Mouse (Mus musculus) small intestine, adult 2 months (tissue): ENCODE results near the gene Ccnk. TPM values are rescaled to one million over a fixed set of nuclear protein-coding genes. Genes with fewer than 3 reads are reported as not detected.

ENCODE experiments used
- H3K27ac ChIP-seq: fragments of 200-500 bp; 2 replicates; pipeline ENCODE4 v1.5.1; 2012; ENCODE audit warnings: low read depth, low read length, control low read depth, inconsistent platforms; ENCODE audit not compliant: insufficient read depth
- H3K27me3 ChIP-seq: fragments of 200-500 bp; 2 replicates; pipeline ENCODE4 v1.6.1; 2012; ENCODE audit warnings: mild to moderate bottlenecking, moderate library complexity, low read length, inconsistent platforms; ENCODE audit not compliant: control insufficient read depth, insufficient read depth
- H3K36me3 ChIP-seq: fragments of 200-500 bp; 2 replicates; pipeline ENCODE4 v1.6.1; 2012; ENCODE audit warnings: mild to moderate bottlenecking, low read length, control low read depth, inconsistent platforms; ENCODE audit not compliant: control insufficient read depth, insufficient read depth
- H3K4me1 ChIP-seq: fragments of 200-500 bp; 2 replicates; pipeline ENCODE4 v1.6.1; 2012; ENCODE audit warnings: low read length, inconsistent platforms, mixed read lengths; ENCODE audit not compliant: control insufficient read depth, insufficient read depth, insufficient read length
- H3K4me3 ChIP-seq: fragments of 200-500 bp; 2 replicates; pipeline ENCODE4 v1.5.1; 2012; ENCODE audit warnings: low read depth, mild to moderate bottlenecking, control low read depth, inconsistent platforms, low read length, moderate library complexity
- CTCF ChIP-seq: fragments of 200-500 bp; IDR thresholded peaks from 2 replicates; pipeline ENCODE4 v1.5.1; 2012; ENCODE audit warnings: low read depth, mild to moderate bottlenecking, control low read depth, inconsistent platforms, low read length, moderate library complexity, mixed read lengths; ENCODE audit not compliant: insufficient replicate concordance, insufficient read length; ENCODE audit errors: extremely low read depth
- POLR2A ChIP-seq: fragments of 200-500 bp; IDR thresholded peaks from 2 replicates; pipeline ENCODE4 v1.6.1; 2012; ENCODE audit warnings: low read depth, mild to moderate bottlenecking, control low read depth, inconsistent platforms, low read length, moderate library complexity
- WGBS: fragments of 180-500 bp; shearing (Covaris S2); methylation state at CpG from one replicate; pipeline ENCODE4 v1.1.7; 2018; 5-methylcytosine and 5-hydroxymethylcytosine counted together
- polyA plus RNA-seq: library from polyadenylated mRNA; depleted of rRNA; stranded (reverse); fragments of >200 nt; gene quantifications from 2 replicates; pipeline ENCODE4 v1.2.3, GENCODE M21; 2012

The Ccnk gene
- polyA plus RNA-seq, 1 experiment, result 11.4 TPM

GRCm38 (mm10) chr12:108223357-108223756, 44.0 kb downstream of the Ccnk start:
- 66% methylated on average over 8 of the region's 8 CpGs for WGBS
- H3K27ac ChIP-seq, result no peak overlapping the region
- peaks cover 4% of the 10 kb centered on the region; the same call in 1 of the 2 replicates for H3K36me3 ChIP-seq
- no peak overlapping the region for H3K4me3 ChIP-seq
- TF ChIP-seq CTCF, result no peak
- TF ChIP-seq POLR2A, result no peak
- no peaks in the 10 kb centered on the region for H3K4me1 ChIP-seq
- no peaks in the 10 kb centered on the region for H3K27me3 ChIP-seq

DNA sequence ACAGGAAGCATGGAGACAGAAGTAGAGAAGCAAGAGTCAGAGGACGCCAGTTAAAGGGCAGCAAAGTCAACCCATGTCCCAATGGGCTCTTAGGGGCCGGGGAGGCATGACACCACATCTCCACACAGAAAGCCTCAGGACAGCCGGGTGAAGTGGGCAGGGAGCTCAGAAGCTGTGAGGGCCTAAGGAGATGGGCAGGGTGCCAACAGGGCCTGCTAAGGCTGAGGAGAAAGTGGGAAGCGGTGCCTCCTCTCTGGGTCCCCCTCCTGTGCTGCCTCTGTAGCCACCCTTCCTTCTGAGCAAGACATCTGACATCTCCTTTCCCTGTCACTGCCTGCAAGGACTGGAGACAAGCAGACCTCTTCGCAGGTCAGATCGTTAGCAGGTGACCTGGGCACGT, 46.4 kb downstream of the Ccnk start:
- H3K27ac ChIP-seq, result no peak overlapping the region
- 81% methylated on average over 7 of the region's 7 CpGs for WGBS
- no peaks in the 10 kb centered on the region; the same call in 1 of the 2 replicates for H3K4me1 ChIP-seq
- TF ChIP-seq CTCF (no peak), POLR2A (no peak)
- H3K27me3 ChIP-seq, result no peaks in the 10 kb centered on the region
- H3K36me3 ChIP-seq, result no peaks in the 10 kb centered on the region
- no peak overlapping the region for H3K4me3 ChIP-seq

DNA sequence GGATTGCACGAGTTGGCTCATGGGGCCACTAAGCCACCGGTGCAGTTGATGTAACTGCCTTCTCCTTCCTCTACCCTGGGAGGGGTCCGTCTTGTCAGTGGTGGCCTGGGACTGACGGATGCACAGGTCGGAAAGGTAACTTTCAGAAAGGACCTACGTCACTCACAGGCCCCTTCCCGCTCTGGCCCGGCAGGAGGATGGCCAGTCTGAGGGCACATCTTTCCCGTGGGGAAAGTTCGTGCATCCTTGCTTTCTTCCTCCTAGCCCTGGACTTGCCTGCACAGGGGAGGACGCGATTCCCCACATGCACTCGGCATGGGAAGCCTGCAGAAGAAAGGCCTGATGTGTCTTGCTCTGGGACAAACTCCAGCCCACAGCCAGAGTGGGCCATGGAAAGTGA, 46.8 kb downstream of the Ccnk start:
- Histone ChIP-seq H3K4me1 (peaks cover 4% of the 10 kb centered on the region), H3K4me3 (no peak overlapping the region), H3K36me3 (no peaks in the 10 kb centered on the region), H3K27ac (no peak overlapping the region), H3K27me3 (no peaks in the 10 kb centered on the region)
- 86% methylated on average over 13 of the region's 13 CpGs for WGBS
- no peak for TF ChIP-seq CTCF
- no peak for TF ChIP-seq POLR2A

- Histone ChIP-seq H3K36me3 (no peaks in the 10 kb centered on the region), H3K4me1 (peaks cover 9% of the 10 kb centered on the region), H3K4me3 (no peak overlapping the region), H3K27me3 (no peaks in the 10 kb centered on the region), H3K27ac (no peak overlapping the region)
- WGBS, result 93% methylated on average over 12 of the region's 12 CpGs
- TF ChIP-seq POLR2A, result no peak
- no peak for TF ChIP-seq CTCF
Measured at GRCm38 (mm10) chr12:108226941-108227340, 47.6 kb downstream of the Ccnk start.

GRCm38 (mm10) chr12:108227527-108227926, 48.1 kb downstream of the Ccnk start:
- 91% methylated on average over 16 of the region's 16 CpGs for WGBS
- no peak for TF ChIP-seq POLR2A
- TF ChIP-seq CTCF, result no peak
- H3K36me3 ChIP-seq, result no peaks in the 10 kb centered on the region
- H3K4me3 ChIP-seq, result no peak overlapping the region
- H3K4me1 ChIP-seq, result peaks cover 12% of the 10 kb centered on the region
- H3K27me3 ChIP-seq, result no peaks in the 10 kb centered on the region
- no peak overlapping the region for H3K27ac ChIP-seq

DNA sequence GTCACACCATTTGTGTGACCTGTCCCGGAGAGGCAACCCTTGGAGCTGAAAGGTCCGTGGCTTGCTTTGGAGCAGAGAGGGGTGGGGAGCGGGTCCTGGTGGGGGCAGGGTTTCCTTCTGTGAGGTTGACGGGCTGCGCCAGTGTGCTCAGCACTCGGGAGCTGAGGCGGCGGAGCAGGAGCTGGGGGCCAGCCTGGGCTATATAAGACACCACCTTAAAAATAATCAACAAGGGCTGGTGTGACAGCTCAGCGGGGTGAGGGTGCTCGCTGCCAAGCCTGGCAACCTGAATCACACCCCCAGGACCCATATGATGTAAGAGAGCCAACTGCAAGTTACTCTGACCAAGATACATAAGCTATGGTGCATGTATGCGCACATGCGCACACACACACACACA, 50.7 kb downstream of the Ccnk start:
- 95% methylated on average over 12 of the region's 12 CpGs for WGBS
- TF ChIP-seq POLR2A, result no peak
- no peak for TF ChIP-seq CTCF
- H3K4me1 ChIP-seq, result peaks cover 33% of the 10 kb centered on the region

DNA sequence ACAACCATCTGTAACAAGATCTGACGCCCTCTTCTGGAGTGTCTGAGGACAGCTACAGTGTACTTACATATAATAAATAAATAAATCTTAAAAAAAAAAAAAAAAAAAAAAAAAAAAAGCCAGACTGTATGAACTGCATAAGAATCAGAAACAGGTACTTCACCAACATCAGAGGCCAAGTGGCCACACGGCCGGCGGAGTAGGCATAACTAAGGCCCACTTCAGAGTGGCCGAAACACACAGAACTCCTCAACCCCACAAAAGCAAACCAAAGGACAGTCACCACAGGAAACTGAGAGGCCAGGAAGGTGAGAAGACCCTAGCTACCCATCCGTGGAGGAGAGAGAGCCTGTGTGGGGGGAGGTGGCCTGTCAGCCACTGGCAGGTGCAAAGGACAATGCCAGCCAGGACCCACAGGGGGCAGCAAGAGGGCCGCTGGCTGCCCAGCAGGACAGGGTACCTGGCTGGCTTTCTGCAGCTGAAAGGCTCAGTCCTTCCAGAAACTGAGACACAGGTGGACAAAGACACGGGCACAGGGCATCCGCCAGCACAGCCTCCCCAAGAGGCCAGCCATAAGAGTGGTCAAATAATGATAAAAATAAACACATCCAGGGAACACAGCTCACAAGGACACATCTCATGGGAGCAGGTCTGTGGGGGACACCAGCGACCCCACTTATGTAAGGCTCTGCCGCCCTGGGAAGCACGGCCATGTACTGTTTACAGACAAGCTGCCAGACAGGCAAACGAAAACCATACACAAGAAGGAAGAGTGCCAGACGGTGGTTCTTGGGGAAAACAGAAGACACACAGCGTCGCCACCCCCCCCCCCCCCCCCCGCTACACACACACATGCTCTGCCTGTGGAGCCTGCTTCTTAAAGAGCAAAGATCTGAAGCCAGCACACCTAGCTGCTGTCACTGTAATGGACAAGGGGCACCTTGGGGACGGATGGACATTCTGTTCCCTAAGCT, 51.7 kb downstream of the Ccnk start:
- H3K27me3 ChIP-seq, result no peaks in the 10 kb centered on the region
- WGBS, result 49% methylated on average over 17 of the region's 18 CpGs
- peaks cover 39% of the 10 kb centered on the region for H3K4me1 ChIP-seq
- H3K36me3 ChIP-seq, result no peaks in the 10 kb centered on the region
- no peak overlapping the region for H3K27ac ChIP-seq
- H3K4me3 ChIP-seq, result no peak overlapping the region
- TF ChIP-seq POLR2A (no peak), CTCF (peak; percentile 51; the same call in 1 of the 2 replicates)

More for the DNA sequence above, 50.7 kb downstream of the Ccnk start:
- no peaks in the 10 kb centered on the region for H3K36me3 ChIP-seq
- H3K27ac ChIP-seq, result no peak overlapping the region
- no peaks in the 10 kb centered on the region for H3K27me3 ChIP-seq
- no peak overlapping the region for H3K4me3 ChIP-seq

DNA sequence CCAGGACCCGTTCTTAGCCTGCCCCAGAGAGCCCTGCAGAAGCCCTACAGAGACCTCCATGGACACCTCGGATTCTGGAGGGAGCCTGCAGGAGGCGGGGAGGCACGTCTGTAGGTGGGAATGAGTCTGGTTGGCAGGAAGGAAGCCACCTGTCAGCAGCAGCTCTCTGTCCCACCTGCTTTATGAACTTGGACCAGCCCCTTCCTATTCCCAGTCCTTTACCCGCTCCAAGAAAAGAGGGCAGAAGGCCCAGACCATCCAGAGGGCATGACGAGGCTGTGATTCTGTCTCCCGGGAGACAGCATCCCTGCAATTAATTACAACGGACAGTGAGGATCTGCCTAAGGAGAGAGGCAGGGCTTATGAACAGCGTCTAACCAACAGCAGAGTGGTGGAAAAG, 52.5 kb downstream of the Ccnk start:
- WGBS, result 55% methylated on average over 9 of the region's 9 CpGs
- Histone ChIP-seq H3K27me3 (no peaks in the 10 kb centered on the region), H3K36me3 (no peaks in the 10 kb centered on the region), H3K4me3 (no peak overlapping the region), H3K4me1 (peaks cover 47% of the 10 kb centered on the region), H3K27ac (no peak overlapping the region)
- TF ChIP-seq POLR2A (no peak), CTCF (no peak)
